Mouse (Mus musculus) forebrain, embryonic 15.5 days (tissue): ENCODE results near the gene Fancc. TPM values are rescaled to one million over a fixed set of nuclear protein-coding genes. Genes with fewer than 3 reads are reported as not detected.

Experiments used
- ATAC-seq: fragments of 200-750 bp; cut with Nextera tagmentation; replicated peaks from 2 replicates; pipeline ENCODE4 v1.8.0; 2017; ENCODE audit warnings: mild to moderate bottlenecking, moderate TSS enrichment, moderate library complexity
- H3K27ac ChIP-seq: fragments of 300-500 bp; sonication (generic); replicated peaks from 2 replicates; pipeline ENCODE4 v1.5.1; 2015; ENCODE audit warnings: mild to moderate bottlenecking, inconsistent platforms
- H3K27me3 ChIP-seq: fragments of 300-500 bp; sonication (generic); 2 replicates; pipeline ENCODE4 v1.6.1; 2015; ENCODE audit warnings: inconsistent platforms
- H3K36me3 ChIP-seq: fragments of 300-500 bp; sonication (generic); 2 replicates; pipeline ENCODE4 v1.6.1; 2015; ENCODE audit warnings: mild to moderate bottlenecking, inconsistent platforms
- H3K4me1 ChIP-seq: fragments of 300-500 bp; sonication (generic); 2 replicates; pipeline ENCODE4 v1.6.1; 2015; ENCODE audit warnings: inconsistent platforms
- H3K4me2 ChIP-seq: fragments of 300-500 bp; sonication (generic); replicated peaks from 2 replicates; pipeline ENCODE4 v1.6.1; 2015; ENCODE audit warnings: mild to moderate bottlenecking, inconsistent platforms
- H3K4me3 ChIP-seq: fragments of 300-500 bp; sonication (generic); 2 replicates; pipeline ENCODE4 v1.5.1; 2015; ENCODE audit warnings: mild to moderate bottlenecking, inconsistent platforms
- H3K9ac ChIP-seq: fragments of 300-500 bp; sonication (generic); replicated peaks from 2 replicates; pipeline ENCODE4 v1.6.1; 2015; ENCODE audit warnings: mild to moderate bottlenecking, inconsistent platforms
- H3K9me3 ChIP-seq: fragments of 300-500 bp; sonication (generic); 2 replicates; pipeline ENCODE4 v1.6.1; 2016; ENCODE audit warnings: inconsistent platforms
- WGBS: fragments of 180-500 bp; shearing (Covaris S2); methylation state at CpG from one replicate; pipeline ENCODE4 v1.1.7; 2015; ENCODE audit warnings: mixed read lengths; 5-methylcytosine and 5-hydroxymethylcytosine counted together
- polyA plus RNA-seq: library from polyadenylated mRNA; unstranded; fragments of >200 nt; fragmentation: Nextera tagmentation; extraction: Ambion mirVana; gene quantifications from 2 replicates; pipeline ENCODE4 v1.2.1, GENCODE M21; 2015

The Fancc gene
- polyA plus RNA-seq, result 13.2 and 14.5 TPM in 2 replicates

DNA sequence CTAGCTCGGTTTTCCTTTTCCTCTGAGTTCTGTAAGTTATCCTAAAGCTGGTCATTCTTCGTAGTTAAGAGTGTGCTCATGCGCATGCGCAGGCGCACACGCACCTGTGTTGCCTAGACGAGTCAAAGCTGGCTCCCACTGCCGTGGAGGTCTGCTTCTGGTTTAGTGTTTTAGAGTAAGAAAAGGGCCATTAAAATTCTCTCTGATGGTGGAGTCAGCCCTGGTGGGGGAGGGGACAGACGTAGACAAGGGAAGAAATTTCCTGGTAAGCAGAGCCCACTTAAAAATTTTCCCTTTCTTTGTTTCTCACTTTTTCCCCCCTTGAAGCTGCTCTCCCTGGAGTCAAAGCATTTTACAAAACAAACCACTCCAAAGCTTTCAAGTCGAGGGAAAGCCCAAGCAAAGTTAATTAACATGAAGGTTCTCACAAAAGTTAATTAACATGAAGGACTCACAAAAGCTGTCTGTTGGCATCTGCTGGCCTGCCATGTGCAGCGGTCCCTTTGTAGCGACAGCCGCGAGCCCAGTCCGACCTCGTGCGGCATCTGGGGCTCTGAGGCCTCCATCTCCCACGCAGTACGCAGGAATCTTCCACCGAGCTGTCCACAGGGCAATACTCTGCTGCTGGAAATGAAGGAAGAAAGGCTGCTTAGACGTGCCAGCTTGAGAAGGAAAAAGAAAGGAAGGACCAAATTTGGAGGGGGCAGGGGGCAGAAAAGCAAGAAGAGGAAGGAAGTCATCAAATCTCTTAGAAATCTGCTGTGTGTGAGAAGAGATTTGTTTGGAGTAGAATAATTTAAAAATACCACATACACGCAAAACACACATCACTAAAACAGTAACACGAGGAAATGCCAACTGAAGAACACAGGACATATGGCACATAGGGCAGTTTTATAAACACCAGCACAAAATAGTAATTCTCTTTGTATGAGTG, at the start of gene Fancc:
Gene Fancc (minus strand): TSS at position 633 of the 937 bp plus-strand sequence.
- peak; percentile 78 for ATAC-seq
- Histone ChIP-seq H3K4me3 (peak within 1 kb of the TSS; percentile 17; the same call in 1 of the 2 replicates), H3K9me3 (no peaks in the 10 kb centered on the region), H3K27me3 (no peaks in the 10 kb centered on the region), H3K9ac (no peak within 1 kb of the TSS), H3K27ac (no peak within 1 kb of the TSS), H3K4me2 (peak within 1 kb of the TSS; percentile 32), H3K36me3 (no peaks in the 10 kb centered on the region), H3K4me1 (peaks cover 12% of the 10 kb centered on the region)
- WGBS, result 11% methylated on average over 23 of the region's 23 CpGs

DNA sequence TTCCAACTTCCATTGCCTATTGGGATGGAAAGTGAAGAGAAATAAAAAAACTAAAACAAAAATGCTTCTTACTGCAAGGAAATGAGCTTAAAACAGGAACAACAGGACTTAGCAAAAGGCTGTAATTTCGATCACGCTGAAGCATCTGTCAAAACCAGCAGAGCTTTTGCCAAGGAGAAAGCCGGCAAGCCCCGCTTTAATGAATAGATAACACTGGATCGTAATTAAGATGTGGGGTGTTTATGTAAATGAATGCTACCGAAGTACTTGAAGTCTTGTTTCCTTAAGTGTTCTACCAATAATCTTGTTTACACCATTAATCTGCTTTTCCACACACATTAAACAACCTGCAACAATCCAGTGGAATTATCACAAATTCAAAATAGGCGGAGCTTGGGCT, 48.2 kb upstream of the Fancc start:
- WGBS, result 8% methylated on average over 7 of the region's 7 CpGs
- peaks cover 22% of the 10 kb centered on the region for H3K36me3 ChIP-seq
- H3K9ac ChIP-seq, result no peak overlapping the region
- no peak; the same call in 1 of the 2 replicates for ATAC-seq
- H3K4me2 ChIP-seq, result peak overlapping the region; percentile 32
- no peak overlapping the region for H3K4me3 ChIP-seq
- peak overlapping the region; percentile 63 for H3K27ac ChIP-seq
- H3K9me3 ChIP-seq, result no peaks in the 10 kb centered on the region
- peaks cover 26% of the 10 kb centered on the region for H3K27me3 ChIP-seq
- H3K4me1 ChIP-seq, result peaks cover 52% of the 10 kb centered on the region

DNA sequence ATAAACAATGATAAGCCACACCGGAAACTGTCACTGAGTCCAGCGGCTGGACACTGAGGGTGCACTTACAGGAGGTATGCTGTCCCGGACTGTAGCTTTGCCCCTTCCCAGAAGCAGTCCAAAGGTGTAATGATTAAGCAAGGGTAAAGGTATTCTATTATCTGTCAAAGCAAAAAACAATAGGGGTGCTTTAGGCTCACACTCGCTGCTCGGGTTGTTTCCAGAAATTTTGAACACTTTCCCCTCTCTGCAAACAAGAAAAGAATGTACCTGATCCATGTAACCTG, 47.8 kb upstream of the Fancc start:
- H3K9me3 ChIP-seq, result no peaks in the 10 kb centered on the region
- ATAC-seq, result 0 out of 2 replicates have a peak, but pooled peaks have one; percentile 27
- H3K27me3 ChIP-seq, result peaks cover 26% of the 10 kb centered on the region
- H3K4me3 ChIP-seq, result no peak overlapping the region; the same call in 1 of the 2 replicates
- H3K36me3 ChIP-seq, result peaks cover 24% of the 10 kb centered on the region
- peaks cover 52% of the 10 kb centered on the region for H3K4me1 ChIP-seq
- peak overlapping the region; percentile 32 for H3K4me2 ChIP-seq
- H3K27ac ChIP-seq, result peak overlapping the region; percentile 63
- 9% methylated on average over 5 of the region's 5 CpGs for WGBS
- H3K9ac ChIP-seq, result no peak overlapping the region

DNA sequence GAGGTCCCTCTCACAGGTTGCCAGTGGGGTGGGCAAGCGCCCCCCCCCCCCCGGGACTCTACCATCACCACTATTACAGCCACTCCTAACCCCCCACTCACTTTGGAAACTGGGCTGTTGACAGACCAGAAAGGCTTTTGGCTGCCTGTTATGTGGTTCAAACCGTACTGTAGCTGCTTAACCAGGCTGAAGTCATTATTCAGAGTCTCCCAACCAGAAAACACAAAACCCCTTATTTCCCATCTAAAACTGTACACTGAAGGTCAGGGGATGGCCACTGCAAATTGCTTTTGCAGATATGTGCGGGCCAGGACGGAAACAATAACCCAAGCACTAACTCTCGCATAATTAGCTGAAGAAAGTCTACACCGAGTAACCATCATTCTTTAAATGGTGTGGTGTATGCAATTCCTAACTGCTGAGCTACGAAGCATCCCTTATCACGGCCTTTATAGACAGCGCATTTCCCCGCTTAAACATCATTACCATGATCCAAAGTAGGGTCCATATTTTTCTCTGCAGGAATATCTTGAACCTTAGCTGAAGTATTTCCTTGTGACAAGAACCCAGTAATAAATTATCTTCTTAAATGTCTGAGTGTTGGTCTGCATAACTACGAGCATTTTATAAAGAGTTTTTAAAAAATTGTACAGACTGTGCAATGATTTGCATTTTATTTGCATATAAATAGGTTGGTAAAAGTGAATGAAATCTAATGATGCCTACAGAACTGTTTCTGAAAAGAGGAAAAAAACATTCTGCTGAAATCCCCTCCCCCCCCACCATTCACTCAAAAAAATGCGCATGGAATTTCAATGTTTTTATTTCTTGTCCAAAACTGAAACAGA, 47.3 kb upstream of the Fancc start:
- Histone ChIP-seq H3K36me3 (peaks cover 30% of the 10 kb centered on the region), H3K27me3 (peaks cover 24% of the 10 kb centered on the region), H3K9me3 (no peaks in the 10 kb centered on the region), H3K4me3 (no peak overlapping the region; the same call in 1 of the 2 replicates), H3K4me2 (peak overlapping the region; percentile 32), H3K4me1 (peaks cover 50% of the 10 kb centered on the region), H3K27ac (peak overlapping the region; percentile 63), H3K9ac (no peak overlapping the region)
- ATAC-seq, result peak; percentile 61
- WGBS, result 10% methylated on average over 13 of the region's 13 CpGs

DNA sequence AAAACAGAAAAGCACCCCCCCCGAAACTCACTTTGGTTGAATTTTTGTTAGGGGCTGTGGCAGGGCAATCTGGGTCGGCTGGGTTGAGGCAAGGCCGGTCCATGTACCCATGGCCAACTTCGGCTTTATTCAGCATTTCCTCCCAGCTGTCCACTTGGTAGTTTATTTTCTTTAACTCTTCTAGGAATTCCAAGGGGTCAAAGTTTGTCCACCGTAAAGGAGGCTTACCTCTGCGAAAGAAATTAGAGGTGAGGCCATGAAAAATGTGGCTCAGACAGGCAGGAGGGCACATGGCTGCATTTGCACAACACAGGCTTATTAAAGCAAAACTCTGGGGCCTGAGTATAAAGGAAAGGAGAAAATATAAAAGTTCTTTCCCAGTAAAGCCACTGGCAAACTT, 46.4 kb upstream of the Fancc start:
- Histone ChIP-seq H3K9me3 (no peaks in the 10 kb centered on the region), H3K4me2 (no peak overlapping the region), H3K27me3 (peaks cover 16% of the 10 kb centered on the region; the same call in 1 of the 2 replicates), H3K27ac (peak overlapping the region; percentile 26), H3K9ac (no peak overlapping the region), H3K36me3 (peaks cover 39% of the 10 kb centered on the region), H3K4me3 (no peak overlapping the region), H3K4me1 (peaks cover 45% of the 10 kb centered on the region)
- 14% methylated on average over 6 of the region's 6 CpGs for WGBS
- no peak for ATAC-seq

DNA sequence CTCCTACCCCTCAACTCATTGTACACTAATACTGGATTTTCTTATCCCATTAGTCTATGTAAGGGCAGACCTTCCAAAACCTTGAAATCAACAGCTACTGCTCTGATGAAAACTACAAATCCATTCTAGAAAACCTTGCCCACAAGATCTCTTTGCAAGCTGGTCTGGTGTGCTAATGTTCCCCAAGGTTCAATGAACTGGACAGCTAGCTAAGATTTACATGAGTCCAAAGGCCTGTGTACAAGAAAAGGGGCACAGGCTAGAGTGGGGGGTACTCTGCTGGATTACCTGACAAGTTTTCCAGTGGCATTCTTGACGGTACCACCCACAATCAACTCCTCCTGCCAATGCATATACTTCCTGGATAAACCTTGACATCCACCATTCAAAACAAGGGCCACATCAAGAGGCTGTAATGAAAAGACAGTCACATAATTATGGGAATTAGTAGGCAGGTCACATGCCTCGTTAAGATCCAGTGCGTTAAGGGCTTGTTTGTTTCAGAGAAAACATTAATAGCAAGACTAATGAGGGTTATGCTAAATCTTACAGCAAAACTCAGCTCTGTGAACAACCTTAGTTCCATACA, 45.8 kb upstream of the Fancc start:
- Histone ChIP-seq H3K9me3 (no peaks in the 10 kb centered on the region), H3K36me3 (peaks cover 45% of the 10 kb centered on the region), H3K9ac (no peak overlapping the region), H3K27ac (peak overlapping the region; percentile 26; the same call in 1 of the 2 replicates), H3K4me2 (no peak overlapping the region), H3K4me3 (no peak overlapping the region), H3K4me1 (peaks cover 45% of the 10 kb centered on the region), H3K27me3 (peaks cover 12% of the 10 kb centered on the region; the same call in 1 of the 2 replicates)
- 9% methylated on average over 3 of the region's 3 CpGs for WGBS
- ATAC-seq, result 0 out of 2 replicates have a peak, but pooled peaks have one; percentile 7

DNA sequence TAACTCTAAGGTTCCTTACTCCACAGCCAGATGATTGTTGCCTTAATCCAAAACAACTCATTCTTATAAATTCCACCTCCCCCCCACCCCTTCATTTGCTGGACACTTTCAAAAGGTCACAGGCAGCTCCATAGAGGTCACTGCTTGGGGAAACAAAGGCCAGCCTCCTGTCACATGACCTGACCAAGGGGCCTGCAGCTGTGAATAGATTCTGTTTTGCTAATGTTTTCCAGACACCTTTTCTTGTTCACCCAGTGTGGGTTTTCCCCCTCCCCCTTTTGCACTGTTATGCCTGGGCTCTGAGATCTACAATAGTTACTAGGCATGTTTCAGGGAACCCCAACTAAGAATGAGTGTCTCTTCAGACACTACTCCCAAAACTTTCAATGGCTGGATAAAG, 44.4 kb upstream of the Fancc start:
- no peak overlapping the region for H3K4me2 ChIP-seq
- no peaks in the 10 kb centered on the region for H3K9me3 ChIP-seq
- no peak overlapping the region for H3K4me3 ChIP-seq
- peaks cover 45% of the 10 kb centered on the region for H3K4me1 ChIP-seq
- no peak for ATAC-seq
- H3K36me3 ChIP-seq, result peaks cover 52% of the 10 kb centered on the region
- H3K27ac ChIP-seq, result no peak overlapping the region
- peaks cover 6% of the 10 kb centered on the region; the same call in 1 of the 2 replicates for H3K27me3 ChIP-seq
- no peak overlapping the region for H3K9ac ChIP-seq

DNA sequence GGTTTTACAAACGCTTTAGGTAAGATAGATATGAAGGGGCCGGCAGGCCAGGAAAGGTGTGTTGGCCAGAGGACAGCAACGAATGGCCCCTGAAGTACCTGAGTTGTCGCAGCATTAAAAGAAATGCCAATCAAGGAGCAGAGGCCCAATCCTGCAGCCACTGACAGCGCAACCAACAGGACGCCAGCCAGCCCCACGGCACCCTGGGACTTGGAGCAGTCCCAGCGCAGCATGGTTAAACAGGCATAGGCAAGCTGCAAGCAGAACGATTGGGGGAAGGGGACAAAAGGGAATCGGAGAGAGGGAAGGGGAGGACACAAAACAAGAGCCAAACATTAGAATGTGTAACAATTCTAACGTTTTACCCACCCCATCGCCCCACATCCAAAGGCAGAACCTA, 43.5 kb upstream of the Fancc start:
- WGBS, result 75% methylated on average over 12 of the region's 12 CpGs
- Histone ChIP-seq H3K27ac (no peak overlapping the region), H3K36me3 (peaks cover 61% of the 10 kb centered on the region)

DNA sequence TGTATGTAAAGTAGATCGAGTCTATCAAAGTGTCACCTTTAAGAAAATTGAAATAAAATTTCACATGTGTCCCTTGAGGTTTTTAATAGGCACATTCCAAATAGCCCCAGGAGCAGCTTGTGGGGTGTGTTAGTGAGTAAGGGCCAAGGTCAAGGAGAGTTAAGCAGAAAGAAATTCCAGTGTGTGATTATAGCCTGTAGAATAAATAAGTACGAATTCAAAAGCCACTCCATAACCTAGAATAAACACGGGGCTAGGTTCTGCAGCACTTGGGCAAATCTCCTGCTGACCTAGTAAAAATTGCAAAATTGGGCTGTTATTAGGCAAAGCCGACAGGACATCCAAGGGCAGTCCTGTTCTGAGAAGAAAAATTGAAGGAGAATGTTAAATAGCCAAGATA, 37.9 kb upstream of the Fancc start:
- Histone ChIP-seq H3K9me3 (no peaks in the 10 kb centered on the region), H3K27me3 (no peaks in the 10 kb centered on the region; the same call in 1 of the 2 replicates), H3K9ac (no peak overlapping the region), H3K27ac (no peak overlapping the region), H3K4me1 (peaks cover 11% of the 10 kb centered on the region; the same call in 1 of the 2 replicates), H3K36me3 (peaks cover 75% of the 10 kb centered on the region), H3K4me2 (no peak overlapping the region), H3K4me3 (no peak overlapping the region)
- no peak for ATAC-seq
- 88% methylated on average over 4 of the region's 4 CpGs for WGBS

More for the DNA sequence above, 43.5 kb upstream of the Fancc start:
- H3K27me3 ChIP-seq, result 0 out of 2 replicates have a peak, but pooled peaks cover 2% of the 10 kb centered on the region
- H3K9ac ChIP-seq, result no peak overlapping the region
- H3K4me2 ChIP-seq, result no peak overlapping the region
- peaks cover 39% of the 10 kb centered on the region for H3K4me1 ChIP-seq
- H3K4me3 ChIP-seq, result no peak overlapping the region
- no peaks in the 10 kb centered on the region for H3K9me3 ChIP-seq
- ATAC-seq, result no peak

DNA sequence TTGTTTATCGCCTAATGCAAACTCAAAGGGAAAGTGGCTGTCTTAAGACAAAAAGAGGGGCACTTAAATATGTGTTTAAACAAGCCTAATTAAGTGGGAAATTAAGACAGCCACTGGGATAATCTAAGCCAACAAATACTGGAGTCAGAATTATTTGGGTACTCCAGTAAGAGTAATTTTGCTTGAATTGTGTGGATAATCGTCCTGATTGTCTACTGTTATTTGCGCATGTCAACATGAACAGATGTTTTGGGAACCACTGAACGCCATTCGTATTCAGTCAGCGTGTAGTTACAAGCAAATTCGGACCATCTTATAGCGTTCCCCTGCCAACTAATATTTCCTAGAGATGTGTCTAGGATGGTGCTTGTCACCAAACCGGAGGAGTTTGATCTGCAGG, 33.8 kb upstream of the Fancc start:
- Histone ChIP-seq H3K4me2 (no peak overlapping the region), H3K4me1 (peaks cover 30% of the 10 kb centered on the region), H3K4me3 (no peak overlapping the region), H3K36me3 (peaks cover 47% of the 10 kb centered on the region), H3K9ac (no peak overlapping the region), H3K27ac (no peak overlapping the region), H3K9me3 (no peaks in the 10 kb centered on the region), H3K27me3 (peaks cover 4% of the 10 kb centered on the region; the same call in 1 of the 2 replicates)
- WGBS, result 57% methylated on average over 9 of the region's 9 CpGs
- no peak for ATAC-seq

DNA sequence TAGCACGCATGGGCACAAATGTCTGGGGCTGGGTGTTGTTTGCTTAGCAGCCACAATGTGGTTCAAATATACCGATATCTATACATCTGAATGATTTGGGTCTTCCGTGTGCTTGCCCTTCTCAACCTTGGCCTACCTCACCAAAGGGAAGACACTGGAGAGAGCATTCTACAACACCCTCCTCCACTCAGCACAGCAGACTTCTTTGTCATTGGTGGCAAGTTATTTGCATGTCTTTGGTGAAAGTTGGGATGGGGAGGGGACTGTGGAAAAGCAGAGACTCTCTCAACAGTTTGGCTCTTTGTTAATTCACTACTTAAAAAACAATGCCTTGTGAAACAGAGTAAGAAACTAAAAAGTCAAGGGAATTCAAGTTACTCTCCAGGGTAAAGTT, 33.3 kb upstream of the Fancc start:
- no peak for ATAC-seq
- H3K9ac ChIP-seq, result no peak overlapping the region
- no peaks in the 10 kb centered on the region for H3K9me3 ChIP-seq
- peaks cover 42% of the 10 kb centered on the region for H3K36me3 ChIP-seq
- H3K27me3 ChIP-seq, result peaks cover 4% of the 10 kb centered on the region; the same call in 1 of the 2 replicates
- no peak overlapping the region for H3K4me3 ChIP-seq
- WGBS, result 49% methylated on average over 3 of the region's 3 CpGs
- no peak overlapping the region for H3K4me2 ChIP-seq
- H3K4me1 ChIP-seq, result peaks cover 35% of the 10 kb centered on the region
- no peak overlapping the region for H3K27ac ChIP-seq
